Comparison of ENCODE assay signal across 15 mouse cellular contexts in the genomic region with DNA sequence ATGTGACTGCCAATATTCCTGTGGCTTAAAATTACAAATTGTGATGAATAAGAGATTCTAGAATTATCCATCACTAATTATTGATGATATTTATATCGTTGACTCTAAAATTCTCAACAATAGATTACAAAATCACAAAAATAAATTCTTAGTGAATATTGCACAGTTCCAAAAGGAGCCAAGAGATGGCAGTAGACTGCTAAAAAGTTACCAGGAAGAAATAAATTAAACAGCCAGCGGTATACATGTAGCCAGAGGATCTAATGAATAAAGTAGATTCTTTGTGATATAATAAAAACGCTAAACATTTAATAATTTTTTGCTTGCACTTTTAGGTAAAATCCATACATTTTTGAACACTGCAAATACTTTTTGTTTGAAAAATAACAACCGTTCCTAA.
DNase-seq lines count a peak whose midpoint lies in the region; ATAC-seq and TF ChIP-seq lines count a peak whose summit lies in the region.
"Had no signal": no experiment of that assay in that cellular context is flagged by ENCODE, and none has a peak within 500 bp of the region (broad histone marks: within the 10 kb centered on the region; RNA-seq: fewer than 3 reads in every experiment).

No protein-coding gene starts in this region.

- H3K4me1 ChIP-seq in MEL (ENCODE audit: control insufficient read depth in 1 of 2, insufficient read depth in 2 of 2, low read length in 2 of 2): no peaks in the 10 kb centered on the region
- H3K4me1 ChIP-seq: neural tube, embryonic 13.5 days; stomach, embryonic 15.5 days had no signal

- intact Hi-C loops in gastrocnemius, adult 2 months (cut with DNase I): no loop called here
- intact Hi-C loops in left cerebral cortex, adult 2 months (cut with DNase I): no loop called here
- intact Hi-C loops in left cerebral cortex, postnatal 36 days (cut with DNase I): no loop called here

- H3K27me3 ChIP-seq in MEL (ENCODE audit: control insufficient read depth in 1 of 2, insufficient read depth in 2 of 2, low read length in 2 of 2): 0 out of 4 replicates have a peak, but pooled peaks cover 0 to 1% of the 10 kb centered on the region in 2 experiments
- H3K27me3 ChIP-seq: neural tube, embryonic 13.5 days; stomach, embryonic 15.5 days had no signal

- peak; percentile 66 to 67; a peak in 3 of 4 replicates for ATAC-seq in hematopoietic stem cell, adult 5-6 weeks (replicated peaks in 1 of 2; ENCODE audit: insufficient read depth in 1 of 2, low FRiP score in 2 of 2, low TSS enrichment in 1 of 2, low read depth in 1 of 2, poor library complexity in 2 of 2, severe bottlenecking in 2 of 2)

- no peak overlapping the region for H3K9ac ChIP-seq in MEL (ENCODE audit: control insufficient read depth, low read depth, low read length, poor library complexity, severe bottlenecking)
- H3K9ac ChIP-seq: neural tube, embryonic 13.5 days; stomach, embryonic 15.5 days had no signal

- TF ChIP-seq CTCF in gastrocnemius, adult 2 months (IDR thresholded peaks at IDR 0.05): peak; percentile 30; the same call in 1 of the 2 replicates
- peak; percentile 74 for TF ChIP-seq CTCF in left cerebral cortex, adult 2 months (IDR thresholded peaks at IDR 0.05)
- TF ChIP-seq CTCF in MEL (IDR thresholded peaks at IDR 0.05 in 2 of 3, conservative IDR thresholded peaks at IDR 0.05 in 1 of 3; ENCODE audit: control insufficient read depth in 1 of 3, insufficient read depth in 1 of 3, low read depth in 2 of 3, low read length in 3 of 3, poor library complexity in 1 of 3, severe bottlenecking in 1 of 3): peak in 1 of 3 experiments; percentile 79; a peak in 3 of 6 replicates

- TF ChIP-seq EP300 in MEL (IDR thresholded peaks at IDR 0.05; ENCODE audit: low read depth in 1 of 2, low read length in 2 of 2): no peak

- no peak overlapping the region for H3K4me3 ChIP-seq in gastrocnemius, adult 2 months
- no peak overlapping the region for H3K4me3 ChIP-seq in left cerebral cortex, adult 2 months
- H3K4me3 ChIP-seq in MEL (ENCODE audit: control insufficient read depth in 1 of 2, insufficient read depth in 1 of 2, low read depth in 2 of 2, low read length in 2 of 2): no peak overlapping the region
- H3K4me3 ChIP-seq: neural tube, embryonic 13.5 days; stomach, embryonic 15.5 days had no signal

- peak; percentile 90 for TF ChIP-seq RAD21 in MEL (IDR thresholded peaks at IDR 0.05; ENCODE audit: low read depth, low read length)

- no peak for TF ChIP-seq POLR2A in MEL (IDR thresholded peaks at IDR 0.05; ENCODE audit: control insufficient read depth in 1 of 2, insufficient read depth in 1 of 2, low read depth in 1 of 2, low read length in 2 of 2, poor library complexity in 1 of 2)

- H3K36me3 ChIP-seq in MEL (ENCODE audit: control insufficient read depth in 1 of 2, insufficient read depth in 2 of 2, low read length in 2 of 2): no peaks in the 10 kb centered on the region
- H3K36me3 ChIP-seq: neural tube, embryonic 13.5 days; stomach, embryonic 15.5 days had no signal

- H3K9me3 ChIP-seq in MEL (replicated peaks; ENCODE audit: insufficient read depth, low read length): no peaks in the 10 kb centered on the region
- H3K9me3 ChIP-seq: neural tube, embryonic 13.5 days; stomach, embryonic 15.5 days had no signal

- no peak for DNase-seq in gastrocnemius, adult 2 months
- DNase-seq in gastrocnemius, adult 8-10 months (ENCODE audit: low spot score in 2 of 2): no peak
- DNase-seq in left cerebral cortex, adult 2 months (ENCODE audit: extremely low spot score in 1 of 2, low spot score in 2 of 2): no peak
- DNase-seq in left cerebral cortex, postnatal 36 days (ENCODE audit: low spot score in 2 of 2): no peak
- DNase-seq in MEL (ENCODE audit: low read depth, low spot score): peak; percentile 57
- DNase-seq in thymus, postnatal 14 days: no peak
- DNase-seq in cerebellum, adult 9-11 months: no peak
- DNase-seq: cerebellum, adult 11 months; heart, postnatal 4 days; liver; right cerebral cortex, postnatal 14 days had no signal

- no peaks in the 10 kb centered on the region for H3K79me2 ChIP-seq in MEL (ENCODE audit: control insufficient read depth, insufficient read depth, low read length, poor library complexity)

- no peak overlapping the region for H3K27ac ChIP-seq in gastrocnemius, adult 2 months
- no peak overlapping the region for H3K27ac ChIP-seq in left cerebral cortex, adult 2 months
- no peak overlapping the region for H3K27ac ChIP-seq in MEL (ENCODE audit: control insufficient read depth, low read depth, low read length)
- H3K27ac ChIP-seq: macrophage; neural tube, embryonic 13.5 days; stomach, embryonic 15.5 days had no signal

TF ChIP-seq in MEL, 35 proteins besides CTCF, POLR2A, EP300 and RAD21:
- no peak for TF ChIP-seq MXI1 (IDR thresholded peaks at IDR 0.05; ENCODE audit: low read depth, low read length)
- peak; percentile 88 for TF ChIP-seq SMC3 (IDR thresholded peaks at IDR 0.05; ENCODE audit: low read depth, low read length)
- peak; percentile 81 for TF ChIP-seq ZC3H11A (IDR thresholded peaks at IDR 0.05; ENCODE audit: low read depth, low read length)
- 0 out of 2 replicates have a peak, but pooled peaks have one; percentile 39 for TF ChIP-seq SIN3A (IDR thresholded peaks at IDR 0.05; ENCODE audit: low read length)
- TF ChIP-seq ETS1 (IDR thresholded peaks at IDR 0.05; ENCODE audit: low read depth, low read length): no peak
